Mouse (Mus musculus): Measurements from ENCODE around the gene Nicn1. TPM values are rescaled to one million over a fixed set of nuclear protein-coding genes. Genes with fewer than 3 reads are reported as not detected.
A peak's percentile ranks its signal among the peaks of the same experiment; 100 is the strongest.
"Not testable (repeated sequence)": the region's sequence is repeated elsewhere in the genome, so short reads cannot be mapped to it uniquely, and the experiment has no call there.

The Nicn1 gene
- polyA plus RNA-seq, 1 experiment from 2014 or later = 26.0 TPM

- 39% methylated on average over 11 of the region's 11 CpGs for WGBS (ENCODE audit: insufficient replicate concordance)
- Histone ChIP-seq H3K4me3 (ENCODE audit: low read depth, low read length) (peak overlapping the region; percentile 97), H3K27ac (ENCODE audit: low read depth, low read length) (peak overlapping the region; percentile 98), H3K9me3 (replicated peaks; ENCODE audit: control insufficient read depth, low read length) (no peaks in the 10 kb centered on the region), H3K36me3 (ENCODE audit: control insufficient read depth, insufficient read depth, low read length) (no peaks in the 10 kb centered on the region), H3K27me3 (ENCODE audit: control insufficient read depth, insufficient read depth, low read length) (no peaks in the 10 kb centered on the region), H3K9ac (ENCODE audit: low read depth, low read length) (peak overlapping the region; percentile 97), H3K4me2 (peak overlapping the region; percentile 83), H3K4me1 (ENCODE audit: control insufficient read depth, insufficient read depth, low read length) (peaks cover 48% of the 10 kb centered on the region)
- ATAC-seq (replicated peaks; ENCODE audit: insufficient number of reproducible peaks, low FRiP score, low TSS enrichment) = no peak
Measured at GRCm38 (mm10) chr9:108262494-108263049, 27.7 kb upstream of the Nicn1 start.

DNA sequence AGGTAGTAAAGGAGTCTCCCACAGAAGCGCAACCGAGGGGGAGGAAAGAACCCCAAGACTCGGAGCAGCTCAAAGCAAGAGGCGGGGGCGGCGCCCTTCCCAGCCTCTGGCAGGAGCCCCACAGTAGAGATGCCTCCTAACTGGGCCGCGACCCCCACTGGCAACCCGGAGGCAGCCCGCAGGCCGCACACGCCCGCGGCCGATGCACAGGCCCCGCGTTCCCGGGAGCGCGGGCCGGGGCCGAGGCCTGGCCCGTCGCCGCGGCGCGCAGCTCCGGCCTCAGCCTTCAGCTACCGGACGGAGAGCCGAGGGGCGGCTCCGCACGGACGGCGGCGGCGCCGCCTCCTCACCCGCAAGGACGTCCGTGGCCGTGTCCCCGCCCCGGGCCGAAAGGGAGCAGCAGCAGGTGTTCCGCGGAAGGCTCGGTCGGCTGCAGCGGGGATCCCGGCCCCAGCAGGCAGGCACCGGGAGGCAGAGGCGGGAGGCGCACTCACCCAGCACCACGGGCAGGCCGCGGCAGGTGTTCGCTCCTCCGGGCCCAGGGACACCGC lies 27.0 kb upstream of the Nicn1 start:
- Histone ChIP-seq H3K27me3 (ENCODE audit: control insufficient read depth, insufficient read depth, low read length) (no peaks in the 10 kb centered on the region), H3K27ac (ENCODE audit: low read depth, low read length) (peak overlapping the region; percentile 98), H3K9me3 (replicated peaks; ENCODE audit: control insufficient read depth, low read length) (no peaks in the 10 kb centered on the region), H3K4me3 (ENCODE audit: low read depth, low read length) (peak overlapping the region; percentile 97), H3K4me2 (peak overlapping the region; percentile 83), H3K4me1 (ENCODE audit: control insufficient read depth, insufficient read depth, low read length) (peaks cover 52% of the 10 kb centered on the region), H3K36me3 (ENCODE audit: control insufficient read depth, insufficient read depth, low read length) (no peaks in the 10 kb centered on the region), H3K9ac (ENCODE audit: low read depth, low read length) (peak overlapping the region; percentile 97)
- WGBS (ENCODE audit: insufficient replicate concordance) = under 1% methylated on average over 43 of the region's 62 CpGs
- ATAC-seq (replicated peaks; ENCODE audit: insufficient number of reproducible peaks, low FRiP score, low TSS enrichment) = peak; percentile 64

GRCm38 (mm10) chr9:108263690-108264190 lies 26.5 kb upstream of the Nicn1 start, which contains the start of gene Dag1:
Gene Dag1 (minus strand): TSS chr9:108263958.
- Histone ChIP-seq H3K4me1 (ENCODE audit: control insufficient read depth, insufficient read depth, low read length) (peaks cover 51% of the 10 kb centered on the region), H3K27ac (ENCODE audit: low read depth, low read length) (peak within 1 kb of the TSS; percentile 98), H3K27me3 (ENCODE audit: control insufficient read depth, insufficient read depth, low read length) (no peaks in the 10 kb centered on the region), H3K4me2 (peak within 1 kb of the TSS; percentile 83), H3K9me3 (replicated peaks; ENCODE audit: control insufficient read depth, low read length) (no peaks in the 10 kb centered on the region), H3K9ac (ENCODE audit: low read depth, low read length) (peak within 1 kb of the TSS; percentile 97), H3K36me3 (ENCODE audit: control insufficient read depth, insufficient read depth, low read length) (no peaks in the 10 kb centered on the region), H3K4me3 (ENCODE audit: low read depth, low read length) (peak within 1 kb of the TSS; percentile 97)
- WGBS (ENCODE audit: insufficient replicate concordance) = under 1% methylated on average over 60 of the region's 71 CpGs
- peak; percentile 93 for ATAC-seq (replicated peaks; ENCODE audit: insufficient number of reproducible peaks, low FRiP score, low TSS enrichment)

GRCm38 (mm10) chr9:108264191-108264921 lies 25.9 kb upstream of the Nicn1 start:
- Histone ChIP-seq H3K27ac (ENCODE audit: low read depth, low read length) (peak overlapping the region; percentile 98), H3K36me3 (ENCODE audit: control insufficient read depth, insufficient read depth, low read length) (no peaks in the 10 kb centered on the region), H3K4me2 (peak overlapping the region; percentile 83), H3K4me3 (ENCODE audit: low read depth, low read length) (peak overlapping the region; percentile 97), H3K27me3 (ENCODE audit: control insufficient read depth, insufficient read depth, low read length) (no peaks in the 10 kb centered on the region), H3K9me3 (replicated peaks; ENCODE audit: control insufficient read depth, low read length) (no peaks in the 10 kb centered on the region), H3K9ac (ENCODE audit: low read depth, low read length) (peak overlapping the region; percentile 97), H3K4me1 (ENCODE audit: control insufficient read depth, insufficient read depth, low read length) (peaks cover 49% of the 10 kb centered on the region)
- peak; percentile 24; the same call in 1 of the 2 replicates for ATAC-seq (replicated peaks; ENCODE audit: insufficient number of reproducible peaks, low FRiP score, low TSS enrichment)
- 2% methylated on average over 10 of the region's 10 CpGs for WGBS (ENCODE audit: insufficient replicate concordance)

- H3K4me3 ChIP-seq (ENCODE audit: low read depth, low read length) = no peak overlapping the region
- ATAC-seq (replicated peaks; ENCODE audit: insufficient number of reproducible peaks, low FRiP score, low TSS enrichment) = no peak
- WGBS (ENCODE audit: insufficient replicate concordance) = 45% methylated on average over 9 of the region's 10 CpGs
- peak overlapping the region; percentile 59; the same call in 1 of the 2 replicates for H3K27ac ChIP-seq (ENCODE audit: low read depth, low read length)
- H3K4me2 ChIP-seq = no peak overlapping the region
- no peak overlapping the region for H3K9ac ChIP-seq (ENCODE audit: low read depth, low read length)
- H3K9me3 ChIP-seq (replicated peaks; ENCODE audit: control insufficient read depth, low read length) = no peaks in the 10 kb centered on the region
- no peaks in the 10 kb centered on the region for H3K36me3 ChIP-seq (ENCODE audit: control insufficient read depth, insufficient read depth, low read length)
- H3K4me1 ChIP-seq (ENCODE audit: control insufficient read depth, insufficient read depth, low read length) = peaks cover 39% of the 10 kb centered on the region
- no peaks in the 10 kb centered on the region for H3K27me3 ChIP-seq (ENCODE audit: control insufficient read depth, insufficient read depth, low read length)
Measured at GRCm38 (mm10) chr9:108266261-108266935, 23.8 kb upstream of the Nicn1 start.

DNA sequence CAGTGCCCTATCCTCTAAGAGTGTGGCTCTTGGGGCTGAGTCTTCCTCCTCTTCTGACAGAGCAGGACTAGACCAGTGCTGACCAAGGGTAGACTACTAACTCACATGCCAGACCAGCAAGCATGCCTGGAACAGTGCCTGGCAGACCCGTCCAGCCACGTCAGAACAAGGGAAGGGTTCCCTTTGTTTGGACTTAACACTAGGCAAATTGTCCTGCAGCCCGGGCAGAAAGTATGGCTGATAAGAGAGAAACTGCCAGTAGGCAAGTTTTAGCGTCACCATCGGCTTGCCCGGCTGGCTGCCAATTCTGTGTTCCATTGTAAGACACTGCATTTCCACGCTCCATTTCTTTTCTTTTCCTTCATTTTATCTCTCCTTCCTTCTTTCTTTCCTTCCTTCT lies 22.5 kb upstream of the Nicn1 start:
- Histone ChIP-seq H3K9ac (ENCODE audit: low read depth, low read length) (no peak overlapping the region), H3K4me1 (ENCODE audit: control insufficient read depth, insufficient read depth, low read length) (peaks cover 35% of the 10 kb centered on the region), H3K4me3 (ENCODE audit: low read depth, low read length) (no peak overlapping the region), H3K27me3 (ENCODE audit: control insufficient read depth, insufficient read depth, low read length) (no peaks in the 10 kb centered on the region), H3K27ac (ENCODE audit: low read depth, low read length) (0 out of 2 replicates have a peak overlapping the region, but pooled peaks have one; percentile 6), H3K4me2 (no peak overlapping the region), H3K36me3 (ENCODE audit: control insufficient read depth, insufficient read depth, low read length) (no peaks in the 10 kb centered on the region), H3K9me3 (replicated peaks; ENCODE audit: control insufficient read depth, low read length) (no peaks in the 10 kb centered on the region)
- no peak for ATAC-seq (replicated peaks; ENCODE audit: insufficient number of reproducible peaks, low FRiP score, low TSS enrichment)
- 63% methylated on average over 7 of the region's 7 CpGs for WGBS (ENCODE audit: insufficient replicate concordance)

- H3K4me1 ChIP-seq (ENCODE audit: control insufficient read depth, insufficient read depth, low read length) = peaks cover 36% of the 10 kb centered on the region
- not testable (repeated sequence) for H3K27ac ChIP-seq (ENCODE audit: low read depth, low read length)
- WGBS (ENCODE audit: insufficient replicate concordance) = 56% methylated on average over 6 of the region's 7 CpGs
Measured at GRCm38 (mm10) chr9:108268701-108269100, 21.5 kb upstream of the Nicn1 start.

DNA sequence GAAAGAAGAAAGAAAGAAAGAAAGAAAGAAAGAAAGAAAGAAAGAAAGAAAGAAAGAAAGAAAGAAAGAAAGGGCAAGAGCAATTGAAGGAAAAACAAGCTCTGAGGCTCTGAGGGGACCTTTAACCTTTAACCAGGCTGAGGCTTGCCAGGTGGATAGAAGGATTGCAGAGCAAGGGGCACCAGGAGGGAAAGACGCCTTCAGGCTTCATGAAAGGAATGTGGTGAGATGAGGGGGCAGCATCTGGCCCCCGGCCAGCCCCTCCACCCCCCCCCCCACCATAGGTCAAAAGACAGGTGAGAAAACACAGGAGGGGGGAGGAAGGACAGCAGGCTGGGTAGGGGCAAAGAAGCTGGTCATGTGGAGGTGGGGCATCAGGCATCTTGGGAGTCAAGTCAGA lies 18.3 kb upstream of the Nicn1 start:
- peaks cover 24% of the 10 kb centered on the region for H3K4me1 ChIP-seq (ENCODE audit: control insufficient read depth, insufficient read depth, low read length)
- ATAC-seq (replicated peaks; ENCODE audit: insufficient number of reproducible peaks, low FRiP score, low TSS enrichment) = no peak
- no peaks in the 10 kb centered on the region for H3K36me3 ChIP-seq (ENCODE audit: control insufficient read depth, insufficient read depth, low read length)
- no peak overlapping the region for H3K27ac ChIP-seq (ENCODE audit: low read depth, low read length)
- no peak overlapping the region for H3K4me3 ChIP-seq (ENCODE audit: low read depth, low read length)
- H3K27me3 ChIP-seq (ENCODE audit: control insufficient read depth, insufficient read depth, low read length) = no peaks in the 10 kb centered on the region
- WGBS (ENCODE audit: insufficient replicate concordance) = 24% methylated on average over 2 of the region's 2 CpGs
- H3K9me3 ChIP-seq (replicated peaks; ENCODE audit: control insufficient read depth, low read length) = no peaks in the 10 kb centered on the region
- no peak overlapping the region for H3K9ac ChIP-seq (ENCODE audit: low read depth, low read length)
- H3K4me2 ChIP-seq = no peak overlapping the region

More at GRCm38 (mm10) chr9:108268701-108269100, 21.5 kb upstream of the Nicn1 start:
- H3K9ac ChIP-seq (ENCODE audit: low read depth, low read length); H3K4me3 ChIP-seq (ENCODE audit: low read depth, low read length); H3K4me2 ChIP-seq; ATAC-seq (replicated peaks; ENCODE audit: insufficient number of reproducible peaks, low FRiP score, low TSS enrichment); H3K36me3 ChIP-seq (ENCODE audit: control insufficient read depth, insufficient read depth, low read length); H3K9me3 ChIP-seq (replicated peaks; ENCODE audit: control insufficient read depth, low read length); H3K27me3 ChIP-seq (ENCODE audit: control insufficient read depth, insufficient read depth, low read length): not testable (repeated sequence)

Data from heart, embryonic 11.5 days (tissue).